Mouse (Mus musculus) cortical plate, adult 2 months (tissue): ENCODE measurements at regions not wholly inside any gene's neighbourhood (a gene's known extent, or its start where the extent isn't known, plus 50 kb on each side); places are given as distances from the start of the nearest gene placed in this dataset.

Experiments
- H3K27ac ChIP-seq: fragments of 200-500 bp; 2 replicates; pipeline ENCODE4 v1.5.1; 2012; ENCODE audit warnings: low read length, control low read depth, inconsistent platforms; ENCODE audit not compliant: insufficient read depth
- H3K4me1 ChIP-seq: fragments of 200-500 bp; 2 replicates; pipeline ENCODE4 v1.6.1; 2011; ENCODE audit warnings: low read length; ENCODE audit not compliant: control insufficient read depth, insufficient read depth
- H3K4me3 ChIP-seq: fragments of 200-500 bp; 2 replicates; pipeline ENCODE4 v1.5.1; 2011; ENCODE audit warnings: mild to moderate bottlenecking, low read length, control low read depth; ENCODE audit not compliant: insufficient read depth
- CTCF ChIP-seq: fragments of 200-500 bp; IDR thresholded peaks from 2 replicates; pipeline ENCODE4 v1.5.1; 2011; ENCODE audit warnings: mild to moderate bottlenecking, control low read depth, low read length; ENCODE audit not compliant: insufficient read depth; ENCODE audit errors: extremely low read depth
- POLR2A ChIP-seq: fragments of 200-500 bp; IDR thresholded peaks from 2 replicates; pipeline ENCODE4 v1.6.1; 2011; ENCODE audit warnings: mild to moderate bottlenecking, low read length, control low read depth; ENCODE audit not compliant: insufficient read depth; ENCODE audit errors: extremely low read depth

DNA sequence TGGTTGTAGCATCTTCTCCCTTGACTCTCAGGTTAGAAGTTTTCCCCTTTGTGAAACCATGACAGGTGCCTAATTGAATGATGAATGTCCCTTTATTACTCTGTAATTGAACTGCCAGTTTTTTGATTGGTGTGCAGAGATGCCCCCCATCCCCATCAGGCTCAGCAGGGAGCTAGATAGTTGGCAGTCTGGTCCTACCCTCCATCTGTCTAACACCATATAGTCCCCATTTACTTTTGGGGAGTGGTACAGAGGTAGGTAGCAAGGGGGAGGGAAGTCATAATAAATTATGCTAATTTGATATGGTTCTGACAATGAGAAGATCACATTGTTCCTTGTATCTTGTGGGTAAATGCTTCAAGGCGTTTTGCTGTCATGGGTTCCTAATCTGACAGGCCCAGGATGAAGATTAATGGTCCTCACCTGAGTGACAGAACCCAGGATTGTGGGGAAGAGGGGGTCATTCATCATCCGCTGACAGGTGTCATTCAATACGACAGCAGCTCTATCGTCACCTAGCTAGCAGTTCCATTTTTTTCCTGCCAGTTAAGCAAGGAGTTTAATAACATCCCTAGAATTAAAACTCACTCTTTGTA lies 122.3 kb upstream of the Etaa1 start:
- H3K27ac ChIP-seq, result no peak overlapping the region
- no peak for TF ChIP-seq CTCF
- no peak for TF ChIP-seq POLR2A
- H3K4me3 ChIP-seq, result no peak overlapping the region
- H3K4me1 ChIP-seq, result no peaks in the 10 kb centered on the region

DNA sequence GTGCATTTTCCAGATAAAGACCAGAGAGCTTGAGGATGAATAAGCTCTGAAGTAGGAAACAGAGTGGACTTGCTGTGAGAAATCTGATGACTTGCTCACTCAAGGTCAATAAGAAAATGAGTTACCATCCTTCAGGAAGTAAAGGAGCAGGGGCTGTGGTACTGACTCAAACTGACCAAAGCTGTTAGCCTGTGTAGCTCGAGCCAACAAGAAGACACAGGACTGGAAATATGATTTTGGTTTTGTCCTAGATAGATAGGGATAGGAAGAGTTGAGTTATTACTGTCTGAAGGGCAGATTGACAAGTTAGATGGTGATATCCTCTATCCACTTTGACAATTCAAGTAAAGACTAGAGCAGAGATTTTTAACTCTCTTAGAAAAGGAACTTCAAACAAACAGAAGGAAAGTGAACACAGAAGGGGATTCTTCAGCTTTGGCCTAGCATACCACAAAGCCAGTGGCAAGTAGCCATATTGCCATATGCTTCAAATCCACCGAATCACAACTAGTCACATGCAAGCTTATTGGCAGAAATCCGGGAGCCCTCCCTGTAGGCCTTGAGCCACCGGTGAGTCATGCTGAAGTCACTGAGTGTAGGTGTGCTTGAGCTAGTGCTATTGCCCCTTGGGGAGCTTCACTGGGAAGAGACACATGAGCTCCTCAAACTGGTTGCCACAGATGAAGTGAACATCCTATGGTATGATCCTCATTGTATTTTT lies 117.1 kb upstream of the Etaa1 start:
- H3K4me3 ChIP-seq, result no peak overlapping the region
- H3K27ac ChIP-seq, result no peak overlapping the region
- no peaks in the 10 kb centered on the region for H3K4me1 ChIP-seq
- TF ChIP-seq CTCF (no peak), POLR2A (no peak)

DNA sequence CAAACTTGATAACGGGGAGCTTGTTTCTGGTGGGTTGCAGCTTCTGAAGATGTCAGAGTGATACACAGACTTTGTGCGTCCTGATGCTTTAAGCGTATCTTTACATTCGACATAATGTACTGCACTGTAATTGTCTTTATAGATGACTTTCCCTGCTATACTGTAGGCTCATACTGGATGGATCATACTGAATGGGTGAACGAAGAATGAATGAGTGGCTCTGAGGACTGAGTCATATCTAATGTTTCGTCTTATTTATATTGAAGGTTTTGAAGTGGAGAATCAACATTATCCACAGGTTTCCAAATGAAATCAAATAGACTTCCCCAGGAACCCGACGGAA lies 116.3 kb upstream of the Etaa1 start:
- H3K4me3 ChIP-seq, result no peak overlapping the region
- H3K27ac ChIP-seq, result no peak overlapping the region
- TF ChIP-seq POLR2A (no peak), CTCF (no peak)
- no peaks in the 10 kb centered on the region for H3K4me1 ChIP-seq

GRCm38 (mm10) chr11:18069348-18070031 lies 115.8 kb upstream of the Etaa1 start:
- TF ChIP-seq POLR2A (no peak), CTCF (no peak)
- Histone ChIP-seq H3K4me1 (no peaks in the 10 kb centered on the region), H3K27ac (no peak overlapping the region), H3K4me3 (no peak overlapping the region)

DNA sequence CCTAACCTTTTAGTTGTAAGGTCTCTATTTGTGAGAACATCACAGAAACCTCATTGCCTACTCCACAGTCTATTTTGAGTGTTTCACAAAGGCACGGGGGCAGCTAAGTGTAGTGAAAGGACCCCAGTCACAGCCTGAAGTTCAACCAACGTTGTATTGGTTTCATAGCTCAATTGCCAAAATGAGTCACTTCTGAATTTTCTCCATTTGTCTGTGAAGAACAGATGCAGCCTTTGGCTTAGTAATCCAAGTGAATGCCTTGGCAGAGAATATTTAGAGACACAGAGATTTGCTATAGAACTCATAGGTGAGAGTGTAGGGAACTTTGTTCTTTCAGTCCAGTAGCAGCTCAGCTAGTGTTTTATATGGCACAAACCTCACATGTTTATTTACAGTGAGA lies 114.4 kb upstream of the Etaa1 start:
- TF ChIP-seq CTCF, result no peak
- no peak for TF ChIP-seq POLR2A
- Histone ChIP-seq H3K27ac (no peak overlapping the region), H3K4me3 (no peak overlapping the region), H3K4me1 (no peaks in the 10 kb centered on the region)

DNA sequence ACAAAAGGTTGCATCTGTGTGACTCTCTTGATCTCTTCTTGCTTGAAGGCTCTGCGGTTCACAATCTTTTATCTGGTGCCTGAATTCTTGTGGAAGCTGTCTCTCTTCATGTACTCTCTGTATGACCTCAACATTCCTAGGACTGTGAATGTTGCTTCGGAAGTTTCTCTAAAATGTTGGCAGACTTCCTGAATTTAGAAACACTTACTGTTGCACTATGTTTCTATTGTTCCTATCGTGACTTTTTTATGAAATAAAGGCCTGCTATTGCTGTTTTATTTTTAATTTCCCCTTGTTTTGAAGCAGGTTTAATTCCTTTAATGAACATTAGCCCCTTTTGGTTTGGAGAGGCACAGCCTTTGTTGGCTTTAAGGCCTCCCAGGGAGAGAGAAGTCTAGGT lies 114.0 kb upstream of the Etaa1 start:
- TF ChIP-seq POLR2A (no peak), CTCF (no peak)
- H3K4me3 ChIP-seq, result no peak overlapping the region
- no peaks in the 10 kb centered on the region for H3K4me1 ChIP-seq
- H3K27ac ChIP-seq, result no peak overlapping the region

GRCm38 (mm10) chr11:18041589-18041988 lies 87.9 kb upstream of the Etaa1 start:
- Histone ChIP-seq H3K4me1 (no peaks in the 10 kb centered on the region), H3K4me3 (no peak overlapping the region), H3K27ac (no peak overlapping the region)
- TF ChIP-seq CTCF (no peak), POLR2A (no peak)

DNA sequence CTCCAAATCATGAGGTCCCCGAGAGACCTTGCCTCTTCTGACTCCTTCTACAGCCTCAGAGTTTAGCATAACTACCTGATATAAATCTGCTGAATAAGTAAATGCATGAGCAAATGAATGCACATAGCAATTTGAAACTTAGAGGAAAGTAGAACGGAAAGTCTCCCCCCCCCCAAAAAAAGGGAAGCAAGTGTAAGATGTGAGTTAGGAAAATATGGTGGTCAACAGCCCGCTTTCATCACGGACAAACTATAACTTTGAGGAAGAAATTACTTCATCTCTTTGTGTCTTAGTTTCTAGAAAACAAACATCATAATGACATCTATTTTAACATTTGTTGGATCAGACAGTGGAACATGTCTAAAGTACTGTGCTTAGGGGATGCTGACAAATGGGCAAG lies 77.4 kb upstream of the Etaa1 start:
- TF ChIP-seq CTCF (no peak), POLR2A (no peak)
- Histone ChIP-seq H3K4me3 (no peak overlapping the region), H3K4me1 (no peaks in the 10 kb centered on the region), H3K27ac (no peak overlapping the region)

- TF ChIP-seq CTCF (no peak), POLR2A (no peak)
- no peak overlapping the region for H3K27ac ChIP-seq
- no peak overlapping the region for H3K4me3 ChIP-seq
- no peaks in the 10 kb centered on the region for H3K4me1 ChIP-seq
These were observed 68.4 kb upstream of the Etaa1 start for GRCm38 (mm10) chr11:18022065-18022464.

DNA sequence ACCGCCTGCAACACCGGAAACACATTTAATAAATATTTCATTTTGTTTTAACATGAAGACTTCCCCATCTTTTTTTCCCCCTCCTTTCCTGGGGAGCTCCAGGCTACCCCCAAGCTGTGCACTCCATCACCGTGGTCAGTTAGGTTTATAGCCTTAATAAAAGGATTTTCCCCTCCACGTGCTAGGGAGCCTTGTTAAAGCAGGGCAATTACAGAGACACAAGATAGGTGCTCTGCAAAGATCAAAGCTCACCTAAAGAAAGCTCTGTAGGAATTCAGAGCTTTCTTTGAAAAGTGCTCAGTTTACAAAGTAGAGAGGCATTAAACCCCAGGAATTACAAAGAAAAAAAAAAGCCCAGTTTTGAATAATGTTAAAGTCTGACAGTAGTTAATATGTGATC lies 61.6 kb upstream of the Etaa1 start:
- Histone ChIP-seq H3K4me1 (no peaks in the 10 kb centered on the region), H3K4me3 (no peak overlapping the region), H3K27ac (no peak overlapping the region)
- TF ChIP-seq CTCF (no peak), POLR2A (no peak)
